In genomic region chr11:113363739-113364138, GRCm38 (mm10) we compare ENCODE assay signal across 26 mouse cellular contexts.
DNase-seq lines count a peak whose midpoint lies in the region; ATAC-seq lines count a peak whose summit lies in the region.
"Had no signal": no experiment of that assay in that cellular context is flagged by ENCODE, and none has a peak within 500 bp of the region (broad histone marks: within the 10 kb centered on the region; RNA-seq: fewer than 3 reads in every experiment).

No protein-coding gene starts in this region.

- H3K27ac ChIP-seq in hindbrain, embryonic 10.5 days = peak overlapping the region; percentile 56; the same call in 1 of the 2 replicates
- no peak overlapping the region for H3K27ac ChIP-seq in hindbrain, embryonic 14.5 days
- H3K27ac ChIP-seq in hindbrain, embryonic 13.5 days = peak overlapping the region; percentile 25; the same call in 1 of the 2 replicates
- H3K27ac ChIP-seq: embryonic facial prominence, embryonic 10.5 days; embryonic facial prominence, embryonic 15.5 days; liver, embryonic 14.5 days; neural tube, embryonic 13.5 days had no signal

- H3K36me3 ChIP-seq in hindbrain, embryonic 10.5 days = peaks cover 6% of the 10 kb centered on the region
- no peaks in the 10 kb centered on the region for H3K36me3 ChIP-seq in hindbrain, embryonic 14.5 days (replicated peaks; ENCODE audit: control insufficient read depth, insufficient read depth)
- H3K36me3 ChIP-seq in hindbrain, embryonic 13.5 days = no peaks in the 10 kb centered on the region
- H3K36me3 ChIP-seq: embryonic facial prominence, embryonic 10.5 days; embryonic facial prominence, embryonic 15.5 days; neural tube, embryonic 13.5 days had no signal

- peaks cover 8% of the 10 kb centered on the region for H3K27me3 ChIP-seq in hindbrain, embryonic 10.5 days (ENCODE audit: insufficient read depth, poor library complexity, severe bottlenecking)
- no peaks in the 10 kb centered on the region for H3K27me3 ChIP-seq in hindbrain, embryonic 14.5 days (ENCODE audit: control insufficient read depth, insufficient read depth, low read length)
- no peaks in the 10 kb centered on the region; the same call in 1 of the 2 replicates for H3K27me3 ChIP-seq in hindbrain, embryonic 13.5 days
- H3K27me3 ChIP-seq: embryonic facial prominence, embryonic 15.5 days; neural tube, embryonic 13.5 days; Patski had no signal

- H3K4me3 ChIP-seq in hindbrain, embryonic 10.5 days = no peak overlapping the region
- no peak overlapping the region for H3K4me3 ChIP-seq in hindbrain, embryonic 14.5 days (replicated peaks; ENCODE audit: low read length)
- H3K4me3 ChIP-seq in hindbrain, embryonic 13.5 days = no peak overlapping the region
- H3K4me3 ChIP-seq: embryonic facial prominence, embryonic 10.5 days; embryonic facial prominence, embryonic 15.5 days; neural tube, embryonic 13.5 days had no signal

- no peaks in the 10 kb centered on the region for H3K9me3 ChIP-seq in hindbrain, embryonic 10.5 days
- no peaks in the 10 kb centered on the region for H3K9me3 ChIP-seq in hindbrain, embryonic 14.5 days (ENCODE audit: control insufficient read depth, low read length)
- 0 out of 2 replicates have a peak, but pooled peaks cover 3% of the 10 kb centered on the region for H3K9me3 ChIP-seq in hindbrain, embryonic 13.5 days
- H3K9me3 ChIP-seq: embryonic facial prominence, embryonic 10.5 days; embryonic facial prominence, embryonic 15.5 days; neural tube, embryonic 13.5 days had no signal

- H3K9ac ChIP-seq in hindbrain, embryonic 14.5 days = no peak overlapping the region
- H3K9ac ChIP-seq in hindbrain, embryonic 13.5 days = no peak overlapping the region
- H3K9ac ChIP-seq: embryonic facial prominence, embryonic 15.5 days; liver, embryonic 14.5 days; neural tube, embryonic 13.5 days had no signal

- WGBS in hindbrain, embryonic 10.5 days = 18% methylated on average over 13 of the region's 13 CpGs
- 16% methylated on average over 13 of the region's 13 CpGs for WGBS in hindbrain, embryonic 14.5 days
- 26% methylated on average over 13 of the region's 13 CpGs for WGBS in hindbrain, embryonic 13.5 days

- H3K4me1 ChIP-seq in hindbrain, embryonic 10.5 days (replicated peaks) = peaks cover 54% of the 10 kb centered on the region
- H3K4me1 ChIP-seq in hindbrain, embryonic 14.5 days (replicated peaks; ENCODE audit: control insufficient read depth, insufficient read depth, low read length) = peaks cover 6% of the 10 kb centered on the region; the same call in 1 of the 2 replicates
- peaks cover 31% of the 10 kb centered on the region for H3K4me1 ChIP-seq in hindbrain, embryonic 13.5 days (replicated peaks)

- peak; percentile 27 for DNase-seq in embryo, embryonic 11 days
- no peak for DNase-seq in embryo, embryonic 9.5 days (ENCODE audit: extremely low spot score)
- no peak for DNase-seq in hindbrain, embryonic 10.5 days (ENCODE audit: low spot score)
- no peak for DNase-seq in hindbrain, embryonic 14.5 days (ENCODE audit: low spot score)
- peak; percentile 32 for DNase-seq in R1 (ENCODE audit: low read depth, low spot score)
- no peak for DNase-seq in lung, postnatal 25 days (ENCODE audit: low spot score)
- DNase-seq: adrenal gland, postnatal 25 days; cerebellum, adult 9-10 months; gastrocnemius, postnatal 14 days; heart, postnatal 36 days; kidney, adult 9 months; kidney, postnatal 10 days; liver; lung, adult 2 months; lung, postnatal 10 days; right cerebral cortex, postnatal 14 days; thymus, postnatal 4 days had no signal

- no peak overlapping the region for H3K4me2 ChIP-seq in hindbrain, embryonic 14.5 days (replicated peaks)
- H3K4me2 ChIP-seq in hindbrain, embryonic 13.5 days = no peak overlapping the region
- H3K4me2 ChIP-seq: embryonic facial prominence, embryonic 15.5 days; heart, embryonic 11.5 days; neural tube, embryonic 13.5 days had no signal

- no peak for ATAC-seq in hindbrain, embryonic 14.5 days (ENCODE audit: low FRiP score)
- no peak for ATAC-seq in hindbrain, embryonic 13.5 days (ENCODE audit: low FRiP score)
- ATAC-seq: forebrain, embryonic 16.5 days; intestine, postnatal 0 days; Patski had no signal

Comparison
In these comparisons a context has a peak if more than half of its experiments do, and no peak if none do; other contexts are left out.
1. DNase-seq: peak in embryo, embryonic 11 days (single experiment) and R1 (single experiment); none in embryo, embryonic 9.5 days (single experiment), hindbrain, embryonic 10.5 days (single experiment), hindbrain, embryonic 14.5 days (single experiment) and lung, postnatal 25 days (single experiment).